Mouse (Mus musculus): ENCODE results near the gene S100a11. TPM values are rescaled to one million over a fixed set of nuclear protein-coding genes. Genes with fewer than 3 reads are reported as not detected.

S100a11 gene
- polyA plus RNA-seq, 1 experiment from 2014 or later = 229 TPM

- Histone ChIP-seq H3K27ac (peak within 1 kb of the TSS; percentile 86), H3K9me3 (no peaks in the 10 kb centered on the region)
- WGBS = 3% methylated on average over 35 of the region's 39 CpGs
Observed at GRCm38 (mm10) chr3:93554981-93555877, 34.9 kb downstream of the S100a11 start, which contains the start of gene S100a10. TSS of gene S100a10 (plus strand) at chr3:93555080.

GRCm38 (mm10) chr3:93555878-93556254, 35.6 kb downstream of the S100a11 start:
- Histone ChIP-seq H3K27me3 (ENCODE audit: poor library complexity, severe bottlenecking) (peaks cover 27% of the 10 kb centered on the region), H3K36me3 (replicated peaks) (no peaks in the 10 kb centered on the region), H3K27ac (peak overlapping the region; percentile 86; the same call in 1 of the 2 replicates), H3K4me3 (peak overlapping the region; percentile 67), H3K4me1 (peaks cover 22% of the 10 kb centered on the region), H3K9me3 (no peaks in the 10 kb centered on the region)
- DNase-seq (ENCODE audit: extremely low spot score, low spot score) = no peak
- 35% methylated on average over 2 of the region's 2 CpGs for WGBS

More at GRCm38 (mm10) chr3:93554981-93555877, 34.9 kb downstream of the S100a11 start, which contains the start of gene S100a10:
- Histone ChIP-seq H3K36me3 (replicated peaks) (no peaks in the 10 kb centered on the region), H3K4me3 (peak within 1 kb of the TSS; percentile 67), H3K4me1 (peaks cover 22% of the 10 kb centered on the region), H3K27me3 (ENCODE audit: poor library complexity, severe bottlenecking) (peaks cover 27% of the 10 kb centered on the region)
- peak; percentile 52 for DNase-seq (ENCODE audit: extremely low spot score, low spot score)

GRCm38 (mm10) chr3:93556599-93556998, 36.3 kb downstream of the S100a11 start:
- no peak overlapping the region for H3K27ac ChIP-seq
- peaks cover 22% of the 10 kb centered on the region for H3K4me1 ChIP-seq
- H3K27me3 ChIP-seq (ENCODE audit: poor library complexity, severe bottlenecking) = peaks cover 27% of the 10 kb centered on the region
- H3K4me3 ChIP-seq = 0 out of 2 replicates have a peak overlapping the region, but pooled peaks have one; percentile 67
- 86% methylated on average over 1 of the region's 1 CpGs for WGBS
- no peaks in the 10 kb centered on the region for H3K36me3 ChIP-seq (replicated peaks)
- H3K9me3 ChIP-seq = no peaks in the 10 kb centered on the region
- DNase-seq (ENCODE audit: extremely low spot score, low spot score) = no peak

DNA sequence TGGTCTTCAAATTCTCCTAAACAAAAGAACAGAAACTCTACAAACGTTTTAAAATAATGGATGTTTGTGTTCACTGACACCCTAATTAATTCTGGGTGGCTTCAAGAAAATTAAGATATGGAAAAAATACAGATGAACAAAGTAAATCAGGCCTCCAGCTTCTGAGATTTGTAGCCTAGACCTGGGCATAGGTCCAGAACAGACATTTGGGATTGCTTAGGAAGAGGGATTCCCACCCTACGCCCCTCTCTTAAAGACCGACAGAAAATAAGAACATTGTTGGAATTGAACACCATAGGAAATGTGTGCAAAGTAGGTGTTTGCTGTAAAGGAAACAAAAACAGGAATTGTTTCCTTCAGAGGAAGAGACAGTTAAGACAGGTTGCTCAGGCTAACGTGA, 37.2 kb downstream of the S100a11 start:
- 71% methylated on average over 4 of the region's 4 CpGs for WGBS
- H3K9me3 ChIP-seq = no peaks in the 10 kb centered on the region

DNA sequence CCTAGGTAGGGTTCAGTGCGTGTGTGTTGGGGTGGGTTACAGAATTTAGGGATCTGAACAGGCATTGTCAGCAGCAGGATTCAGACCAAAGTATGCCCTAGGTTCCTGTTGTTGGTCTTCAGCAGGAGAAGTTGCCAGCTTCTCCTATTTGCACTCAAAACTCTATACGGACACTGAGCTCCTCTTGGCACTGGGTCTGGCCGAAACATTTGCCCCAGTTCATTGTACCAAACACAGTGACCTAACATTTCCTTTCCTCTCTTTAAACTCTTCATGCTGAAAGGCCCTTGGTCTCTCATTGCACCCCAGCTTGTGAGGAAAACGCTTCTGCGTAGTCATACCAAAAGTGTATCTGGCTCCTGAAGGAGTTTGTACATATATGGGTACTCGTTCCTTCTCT, 39.7 kb downstream of the S100a11 start:
- H3K4me1 ChIP-seq = peaks cover 14% of the 10 kb centered on the region
- H3K4me3 ChIP-seq = no peak overlapping the region
- WGBS = 92% methylated on average over 6 of the region's 6 CpGs
- peaks cover 13% of the 10 kb centered on the region for H3K27me3 ChIP-seq (ENCODE audit: poor library complexity, severe bottlenecking)
- DNase-seq (ENCODE audit: extremely low spot score, low spot score) = no peak
- no peaks in the 10 kb centered on the region for H3K36me3 ChIP-seq (replicated peaks)
- no peak overlapping the region for H3K27ac ChIP-seq
- H3K9me3 ChIP-seq = no peaks in the 10 kb centered on the region

More for the DNA sequence above, 37.2 kb downstream of the S100a11 start:
- no peak overlapping the region for H3K27ac ChIP-seq
- no peak for DNase-seq (ENCODE audit: extremely low spot score, low spot score)
- H3K4me1 ChIP-seq = peaks cover 22% of the 10 kb centered on the region
- H3K4me3 ChIP-seq = no peak overlapping the region
- H3K27me3 ChIP-seq (ENCODE audit: poor library complexity, severe bottlenecking) = peaks cover 27% of the 10 kb centered on the region
- H3K36me3 ChIP-seq (replicated peaks) = no peaks in the 10 kb centered on the region

- no peaks in the 10 kb centered on the region for H3K4me1 ChIP-seq
- no peak for DNase-seq (ENCODE audit: extremely low spot score, low spot score)
- H3K9me3 ChIP-seq = no peaks in the 10 kb centered on the region
- 96% methylated on average over 2 of the region's 2 CpGs for WGBS
- H3K27ac ChIP-seq = no peak overlapping the region
- H3K27me3 ChIP-seq (ENCODE audit: poor library complexity, severe bottlenecking) = no peaks in the 10 kb centered on the region
- no peak overlapping the region for H3K4me3 ChIP-seq
- H3K36me3 ChIP-seq (replicated peaks) = no peaks in the 10 kb centered on the region
Observed at GRCm38 (mm10) chr3:93562372-93562771, 42.1 kb downstream of the S100a11 start.

- Histone ChIP-seq H3K9me3 (no peaks in the 10 kb centered on the region), H3K36me3 (replicated peaks) (no peaks in the 10 kb centered on the region), H3K4me1 (no peaks in the 10 kb centered on the region), H3K27ac (no peak overlapping the region), H3K27me3 (ENCODE audit: poor library complexity, severe bottlenecking) (no peaks in the 10 kb centered on the region), H3K4me3 (no peak overlapping the region)
- no peak for DNase-seq (ENCODE audit: extremely low spot score, low spot score)
- 91% methylated on average over 4 of the region's 4 CpGs for WGBS
Observed at GRCm38 (mm10) chr3:93563216-93563615, 42.9 kb downstream of the S100a11 start.

DNA sequence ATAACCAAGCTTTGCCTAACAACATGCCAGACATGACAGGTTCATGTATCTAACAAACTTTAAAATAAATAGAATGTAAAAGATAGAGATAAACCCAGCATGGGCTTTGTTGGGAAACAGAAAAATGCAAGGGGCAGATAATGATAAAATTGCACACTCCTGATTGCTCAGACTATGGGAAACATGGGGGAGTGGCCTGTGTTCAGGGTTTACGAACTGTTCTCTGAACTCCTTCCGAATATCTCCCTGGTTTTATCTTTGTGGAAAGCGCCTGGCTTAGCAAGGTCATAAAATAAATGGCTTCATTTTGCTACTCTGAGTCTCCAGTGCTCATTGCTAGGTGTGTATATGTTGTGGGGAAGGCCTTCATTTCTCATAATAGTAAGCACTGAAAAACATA, 46.6 kb downstream of the S100a11 start:
- Histone ChIP-seq H3K4me3 (no peak overlapping the region), H3K36me3 (replicated peaks) (no peaks in the 10 kb centered on the region), H3K4me1 (no peaks in the 10 kb centered on the region), H3K27me3 (ENCODE audit: poor library complexity, severe bottlenecking) (no peaks in the 10 kb centered on the region), H3K27ac (no peak overlapping the region), H3K9me3 (no peaks in the 10 kb centered on the region)
- 95% methylated on average over 3 of the region's 3 CpGs for WGBS
- no peak for DNase-seq (ENCODE audit: extremely low spot score, low spot score)

GRCm38 (mm10) chr3:93567721-93568120, 47.4 kb downstream of the S100a11 start:
- H3K27me3 ChIP-seq (ENCODE audit: poor library complexity, severe bottlenecking) = no peaks in the 10 kb centered on the region
- H3K27ac ChIP-seq = no peak overlapping the region
- H3K4me3 ChIP-seq = no peak overlapping the region
- H3K4me1 ChIP-seq = no peaks in the 10 kb centered on the region
- DNase-seq (ENCODE audit: extremely low spot score, low spot score) = no peak
- H3K9me3 ChIP-seq = no peaks in the 10 kb centered on the region
- no peaks in the 10 kb centered on the region for H3K36me3 ChIP-seq (replicated peaks)
- WGBS = 90% methylated on average over 6 of the region's 6 CpGs

- DNase-seq (ENCODE audit: extremely low spot score, low spot score) = no peak
- H3K4me1 ChIP-seq = no peaks in the 10 kb centered on the region
- H3K36me3 ChIP-seq (replicated peaks) = no peaks in the 10 kb centered on the region
- 78% methylated on average over 7 of the region's 7 CpGs for WGBS
- no peaks in the 10 kb centered on the region for H3K9me3 ChIP-seq
- no peak overlapping the region for H3K27ac ChIP-seq
- no peak overlapping the region for H3K4me3 ChIP-seq
- no peaks in the 10 kb centered on the region for H3K27me3 ChIP-seq (ENCODE audit: poor library complexity, severe bottlenecking)
Observed at GRCm38 (mm10) chr3:93568428-93569040, 48.2 kb downstream of the S100a11 start.

DNA sequence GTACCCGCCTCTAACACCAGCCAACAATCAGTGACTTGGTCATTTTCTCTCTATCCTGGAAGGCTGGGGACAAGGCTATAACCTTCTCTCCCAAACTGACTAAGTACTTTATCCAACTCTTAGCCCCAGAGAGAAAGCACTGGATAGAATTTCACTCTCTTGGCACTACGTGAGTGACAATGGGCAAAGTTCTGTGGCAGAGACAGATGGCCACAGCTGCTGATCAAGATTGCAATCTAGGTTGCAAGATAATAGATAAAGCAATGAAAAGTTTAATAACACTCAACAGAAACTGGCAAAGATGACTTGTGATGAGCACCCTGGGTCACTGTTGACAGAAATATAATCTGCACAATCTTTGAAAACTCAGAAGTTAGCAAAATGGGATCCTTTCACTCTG, 48.8 kb downstream of the S100a11 start:
- WGBS = 81% methylated on average over 2 of the region's 2 CpGs
- H3K4me3 ChIP-seq = no peak overlapping the region
- no peaks in the 10 kb centered on the region for H3K9me3 ChIP-seq
- no peak overlapping the region for H3K27ac ChIP-seq
- no peaks in the 10 kb centered on the region for H3K4me1 ChIP-seq
- H3K36me3 ChIP-seq (replicated peaks) = no peaks in the 10 kb centered on the region
- no peaks in the 10 kb centered on the region for H3K27me3 ChIP-seq (ENCODE audit: poor library complexity, severe bottlenecking)
- DNase-seq (ENCODE audit: extremely low spot score, low spot score) = no peak

GRCm38 (mm10) chr3:93572058-93572791, 51.9 kb downstream of the S100a11 start:
- Histone ChIP-seq H3K4me1 (no peaks in the 10 kb centered on the region), H3K27ac (no peak overlapping the region), H3K36me3 (replicated peaks) (no peaks in the 10 kb centered on the region), H3K27me3 (ENCODE audit: poor library complexity, severe bottlenecking) (no peaks in the 10 kb centered on the region), H3K4me3 (no peak overlapping the region), H3K9me3 (no peaks in the 10 kb centered on the region)
- DNase-seq (ENCODE audit: extremely low spot score, low spot score) = no peak
- 70% methylated on average over 5 of the region's 5 CpGs for WGBS

All from forebrain, embryonic 10.5 days (tissue).